Mouse (Mus musculus) 3T3-L1 (cell line): ENCODE results near the gene Myh7.
"Not testable (repeated sequence)": the region's sequence is repeated elsewhere in the genome, so short reads cannot be mapped to it uniquely, and the experiment has no call there.

ENCODE experiments used
- DNase-seq: peaks from one replicate; pipeline ENCODE4 v3.0.0-alpha.2; 2015; ENCODE audit warnings: low read depth, low spot score

Gene Myh7

GRCm38 (mm10) chr14:55003878-55004855 lies 9.7 kb upstream of the Myh7 start:
- no peak for DNase-seq

- DNase-seq, result no peak
These were observed 8.3 kb upstream of the Myh7 start for GRCm38 (mm10) chr14:55002687-55003120.

- no peak for DNase-seq
These were observed 7.7 kb upstream of the Myh7 start for GRCm38 (mm10) chr14:55001938-55002686.

- no peak for DNase-seq
These were observed 7.0 kb upstream of the Myh7 start for GRCm38 (mm10) chr14:55001446-55001845.

- no peak for DNase-seq
These were observed 6.4 kb upstream of the Myh7 start for GRCm38 (mm10) chr14:55000814-55001213.

- DNase-seq, result peak; percentile 3
These were observed 5.4 kb upstream of the Myh7 start for GRCm38 (mm10) chr14:54999868-55000267.

- DNase-seq, result no peak
These were observed 4.3 kb upstream of the Myh7 start for GRCm38 (mm10) chr14:54998680-54999079.

GRCm38 (mm10) chr14:54997297-54997696 lies 2.9 kb upstream of the Myh7 start:
- no peak for DNase-seq

GRCm38 (mm10) chr14:54996793-54997192 lies 2.4 kb upstream of the Myh7 start:
- no peak for DNase-seq

- no peak for DNase-seq
These were observed 1.2 kb upstream of the Myh7 start for GRCm38 (mm10) chr14:54995457-54996138.

- DNase-seq, result no peak
These were observed 402 bp upstream of the Myh7 start for GRCm38 (mm10) chr14:54994869-54995186.

GRCm38 (mm10) chr14:54993636-54994035 lies 790 bp downstream of the Myh7 start:
- DNase-seq, result no peak

GRCm38 (mm10) chr14:54992196-54992595 lies 2.2 kb downstream of the Myh7 start:
- DNase-seq, result no peak

GRCm38 (mm10) chr14:54989886-54990441 lies 4.5 kb downstream of the Myh7 start:
- no peak for DNase-seq

- DNase-seq, result no peak
These were observed 5.5 kb downstream of the Myh7 start for GRCm38 (mm10) chr14:54988882-54989281.

GRCm38 (mm10) chr14:54988350-54988874 lies 6.0 kb downstream of the Myh7 start:
- DNase-seq, result not testable (repeated sequence)

GRCm38 (mm10) chr14:54981934-54982333 lies 12.5 kb downstream of the Myh7 start:
- no peak for DNase-seq

- no peak for DNase-seq
These were observed 15.8 kb downstream of the Myh7 start for GRCm38 (mm10) chr14:54978664-54979063.

- no peak for DNase-seq
These were observed 17.8 kb downstream of the Myh7 start, which contains the start of gene Gm17428 for GRCm38 (mm10) chr14:54976633-54977032. Gene Gm17428 (plus strand): TSS chr14:54976933.

GRCm38 (mm10) chr14:54974068-54974791 lies 20.2 kb downstream of the Myh7 start:
- DNase-seq, result no peak

GRCm38 (mm10) chr14:54972786-54973185 lies 21.6 kb downstream of the Myh7 start:
- not testable (repeated sequence) for DNase-seq
